Mouse (Mus musculus) kidney, postnatal 10 days (tissue): Measurements from ENCODE around the gene Tas2r135.

ENCODE experiments used
- DNase-seq: peaks from one replicate; pipeline ENCODE4 v3.0.0; 2021; ENCODE audit warnings: mixed read lengths

Gene Tas2r135

DNA sequence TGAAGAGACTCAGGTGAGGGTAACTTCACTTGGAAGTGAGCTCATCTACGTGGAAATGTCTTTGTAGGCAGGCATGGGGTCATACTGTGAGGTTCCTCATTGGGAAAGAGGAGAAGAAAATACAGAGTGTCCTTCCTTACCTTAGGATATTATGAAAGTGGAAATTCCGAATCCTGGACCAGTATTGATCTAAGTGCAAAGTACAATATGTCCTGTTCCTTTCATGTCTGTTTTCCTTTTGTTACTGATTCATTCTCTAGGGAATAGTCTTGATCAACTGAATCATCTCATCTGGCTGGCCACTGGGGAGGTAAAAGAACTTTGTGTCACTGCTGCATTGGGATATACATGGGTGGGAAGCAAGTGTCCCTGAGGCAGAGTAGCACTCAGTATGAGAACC, 30.3 kb downstream of the Tas2r135 start:
- no peak for DNase-seq

DNA sequence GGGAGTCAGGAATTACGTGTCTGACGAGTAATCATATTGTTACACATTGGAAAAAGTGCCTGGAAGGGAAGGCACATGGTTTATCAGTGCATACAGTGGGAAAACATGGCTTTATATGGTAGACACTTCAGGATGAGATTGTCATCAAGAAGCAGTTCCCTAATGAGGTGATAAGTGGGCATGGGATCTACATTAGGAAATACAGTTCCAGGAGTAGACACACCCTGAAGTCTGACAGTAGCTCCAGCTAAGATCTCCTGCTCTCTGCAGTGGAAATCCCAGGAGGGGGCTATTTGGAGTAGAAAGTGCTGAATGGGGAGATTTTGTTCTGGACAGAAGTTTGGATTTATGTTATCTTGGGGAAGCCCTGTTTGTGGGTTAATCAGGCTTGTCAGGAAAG, 36.2 kb downstream of the Tas2r135 start:
- no peak for DNase-seq

DNA sequence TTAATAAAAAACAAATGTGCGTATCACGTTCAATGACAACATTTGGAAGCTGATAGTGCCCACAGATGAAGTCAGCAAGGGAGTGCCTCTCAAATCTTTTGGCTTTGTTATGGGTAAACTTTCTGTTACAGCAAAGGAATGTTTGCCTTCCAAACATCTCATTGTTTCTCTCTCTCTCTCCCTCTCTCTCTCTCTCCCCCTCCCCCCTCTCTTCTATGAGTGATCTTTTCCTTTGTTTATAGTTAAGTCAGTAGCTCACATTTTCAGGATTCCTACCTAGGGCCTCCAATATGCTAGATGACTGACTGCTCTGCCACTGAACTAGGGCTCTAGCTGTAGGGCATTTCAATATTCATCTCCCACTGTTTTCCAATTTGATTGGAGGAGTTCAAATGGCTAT, 39.3 kb downstream of the Tas2r135 start:
- no peak for DNase-seq

DNA sequence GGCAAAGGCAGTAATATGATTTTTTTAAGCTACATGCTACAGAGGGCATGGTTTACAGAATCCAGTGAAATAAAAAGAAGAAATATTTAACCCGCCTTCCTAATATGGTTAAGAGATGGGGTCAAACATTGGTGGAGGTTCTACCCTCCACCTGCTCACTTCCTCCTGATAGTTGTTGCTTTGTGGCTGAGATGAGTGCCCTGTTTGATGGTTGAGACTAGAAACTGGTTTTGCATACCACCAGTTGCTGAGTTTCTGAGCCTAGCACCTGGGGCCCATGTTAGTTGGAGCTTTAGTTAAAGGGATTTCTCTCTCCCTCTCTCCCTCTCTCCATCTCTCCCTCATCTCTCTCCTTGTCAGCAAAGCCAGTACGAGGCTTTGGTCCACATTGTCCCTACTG, 42.1 kb downstream of the Tas2r135 start:
- DNase-seq: no peak
